Mouse (Mus musculus) kidney, adult 2 months (tissue): ENCODE measurements around the gene Ccne1. TPM values are rescaled to one million over a fixed set of nuclear protein-coding genes. Genes with fewer than 3 reads are reported as not detected.
A peak's percentile ranks its signal among the peaks of the same experiment; 100 is the strongest.

Experiments
- DNase-seq: peaks from one replicate; pipeline ENCODE4 v3.0.0; 2021
- H3K27ac ChIP-seq: fragments of 200-500 bp; 2 replicates; pipeline ENCODE4 v1.5.1; 2012; ENCODE audit warnings: low read depth, low read length, control low read depth, inconsistent platforms; ENCODE audit not compliant: insufficient read depth
- H3K27me3 ChIP-seq: fragments of 200-500 bp; replicated peaks from 2 replicates; pipeline ENCODE4 v1.6.1; 2012; ENCODE audit warnings: mild to moderate bottlenecking, moderate library complexity, low read length, inconsistent platforms; ENCODE audit not compliant: control insufficient read depth, insufficient read depth
- H3K36me3 ChIP-seq: fragments of 200-500 bp; 2 replicates; pipeline ENCODE4 v1.6.1; 2012; ENCODE audit warnings: mild to moderate bottlenecking, moderate library complexity, low read length, inconsistent platforms; ENCODE audit not compliant: control insufficient read depth, insufficient read depth
- H3K4me1 ChIP-seq: fragments of 200-500 bp; 2 replicates; pipeline ENCODE4 v1.6.1; 2011; ENCODE audit warnings: low read length; ENCODE audit not compliant: control insufficient read depth, insufficient read depth
- H3K4me3 ChIP-seq: fragments of 200-500 bp; 2 replicates; pipeline ENCODE4 v1.5.1; 2011; ENCODE audit warnings: mild to moderate bottlenecking, low read depth, low read length, control low read depth; ENCODE audit not compliant: insufficient read depth
- CTCF ChIP-seq: fragments of 200-500 bp; conservative IDR thresholded peaks from 2 replicates; pipeline ENCODE4 v1.5.1; 2011; ENCODE audit warnings: low read depth, mild to moderate bottlenecking, control low read depth, low read length, moderate library complexity, mixed read lengths; ENCODE audit not compliant: insufficient read depth, insufficient read length
- POLR2A ChIP-seq: fragments of 200-500 bp; IDR thresholded peaks from one replicate; pipeline ENCODE4 v1.6.1; 2011; ENCODE audit warnings: low read depth, low read length, control low read depth
- WGBS: fragments of 180-500 bp; shearing (Covaris S2); methylation state at CpG from one replicate; pipeline ENCODE4 v1.1.7; 2018; 5-methylcytosine and 5-hydroxymethylcytosine counted together
- polyA plus RNA-seq: library from polyadenylated mRNA; depleted of rRNA; stranded (reverse); fragments of >200 nt; gene quantifications from 2 replicates; pipeline ENCODE4 v1.2.3, GENCODE M21; 2012; rRNA removed

Ccne1 gene
- polyA plus RNA-seq = 0.41 and 0.95 TPM in 2 replicates

GRCm38 (mm10) chr7:38107371-38108259, at the start of gene Ccne1:
Gene Ccne1, minus strand, starts transcription at chr7:38107534.
- no peaks in the 10 kb centered on the region for H3K27me3 ChIP-seq
- peak; percentile 99 for DNase-seq
- peak within 1 kb of the TSS; percentile 70 for H3K4me3 ChIP-seq
- under 1% methylated on average over 102 of the region's 102 CpGs for WGBS
- TF ChIP-seq POLR2A (no peak), CTCF (no peak)
- H3K27ac ChIP-seq = no peak within 1 kb of the TSS
- H3K4me1 ChIP-seq = no peaks in the 10 kb centered on the region
- H3K36me3 ChIP-seq = no peaks in the 10 kb centered on the region

- no peaks in the 10 kb centered on the region for H3K36me3 ChIP-seq
- H3K4me1 ChIP-seq = no peaks in the 10 kb centered on the region
- no peak overlapping the region for H3K4me3 ChIP-seq
- DNase-seq = no peak
- TF ChIP-seq POLR2A (no peak), CTCF (no peak)
- no peak overlapping the region for H3K27ac ChIP-seq
- H3K27me3 ChIP-seq = no peaks in the 10 kb centered on the region
- WGBS = 80% methylated on average over 5 of the region's 5 CpGs
Measured at GRCm38 (mm10) chr7:38155829-38156228, 48.5 kb upstream of the Ccne1 start.

GRCm38 (mm10) chr7:38152571-38152970, 45.2 kb upstream of the Ccne1 start:
- TF ChIP-seq CTCF (no peak), POLR2A (no peak)

GRCm38 (mm10) chr7:38151706-38152312, 44.5 kb upstream of the Ccne1 start:
- 71% methylated on average over 14 of the region's 14 CpGs for WGBS
- Histone ChIP-seq H3K4me1 (no peaks in the 10 kb centered on the region), H3K27me3 (no peaks in the 10 kb centered on the region), H3K4me3 (no peak overlapping the region), H3K27ac (no peak overlapping the region), H3K36me3 (no peaks in the 10 kb centered on the region)
- TF ChIP-seq CTCF = no peak
- TF ChIP-seq POLR2A = no peak
- no peak for DNase-seq

More at GRCm38 (mm10) chr7:38152571-38152970, 45.2 kb upstream of the Ccne1 start:
- WGBS = 86% methylated on average over 3 of the region's 3 CpGs
- H3K4me1 ChIP-seq = no peaks in the 10 kb centered on the region
- no peaks in the 10 kb centered on the region for H3K27me3 ChIP-seq
- H3K27ac ChIP-seq = no peak overlapping the region
- DNase-seq = no peak
- H3K4me3 ChIP-seq = no peak overlapping the region
- H3K36me3 ChIP-seq = no peaks in the 10 kb centered on the region

GRCm38 (mm10) chr7:38147477-38147876, 40.1 kb upstream of the Ccne1 start:
- no peaks in the 10 kb centered on the region for H3K36me3 ChIP-seq
- WGBS = 88% methylated on average over 6 of the region's 6 CpGs
- H3K4me1 ChIP-seq = no peaks in the 10 kb centered on the region
- DNase-seq = no peak
- no peaks in the 10 kb centered on the region for H3K27me3 ChIP-seq
- H3K27ac ChIP-seq = no peak overlapping the region
- no peak overlapping the region for H3K4me3 ChIP-seq
- TF ChIP-seq POLR2A (no peak), CTCF (0 out of 2 replicates have a peak, but pooled peaks have one; percentile 12)

- 57% methylated on average over 13 of the region's 13 CpGs for WGBS
- peak; percentile 88 for TF ChIP-seq CTCF
- TF ChIP-seq POLR2A = no peak
- peak; percentile 83 for DNase-seq
- Histone ChIP-seq H3K27me3 (no peaks in the 10 kb centered on the region), H3K36me3 (no peaks in the 10 kb centered on the region), H3K4me3 (no peak overlapping the region), H3K4me1 (no peaks in the 10 kb centered on the region), H3K27ac (no peak overlapping the region)
Measured at GRCm38 (mm10) chr7:38141747-38142545, 34.6 kb upstream of the Ccne1 start.

GRCm38 (mm10) chr7:38140324-38140723, 33.0 kb upstream of the Ccne1 start:
- TF ChIP-seq POLR2A (no peak), CTCF (no peak)
- H3K4me1 ChIP-seq = no peaks in the 10 kb centered on the region

More at GRCm38 (mm10) chr7:38140324-38140723, 33.0 kb upstream of the Ccne1 start:
- Histone ChIP-seq H3K27me3 (no peaks in the 10 kb centered on the region), H3K4me3 (no peak overlapping the region), H3K36me3 (no peaks in the 10 kb centered on the region), H3K27ac (no peak overlapping the region)
- WGBS = 33% methylated on average over 9 of the region's 9 CpGs
- no peak for DNase-seq
